ENCODE assay signal across 24 mouse cellular contexts in genomic region chr17:24192848-24193247, GRCm38 (mm10). TPM values are rescaled to one million over a fixed set of nuclear protein-coding genes. Genes with fewer than 3 reads are reported as not detected.
DNase-seq lines count a peak whose midpoint lies in the region; ATAC-seq and TF ChIP-seq lines count a peak whose summit lies in the region.
"Had no signal": no experiment of that assay in that cellular context is flagged by ENCODE, and none has a peak within 500 bp of the region (broad histone marks: within the 10 kb centered on the region; RNA-seq: fewer than 3 reads in every experiment).

No protein-coding gene starts in this region.

- no peak for TF ChIP-seq EP300 in liver, postnatal 0 days (IDR thresholded peaks at IDR 0.05; ENCODE audit: low read depth)

- H3K9ac ChIP-seq in limb, embryonic 13.5 days, result 0 out of 2 replicates have a peak overlapping the region, but pooled peaks have one; percentile 25
- H3K9ac ChIP-seq in liver, postnatal 0 days (replicated peaks), result no peak overlapping the region
- H3K9ac ChIP-seq: forebrain, embryonic 13.5 days; heart, embryonic 12.5 days; hindbrain, embryonic 14.5 days; limb, embryonic 12.5 days; lung, embryonic 15.5 days had no signal

- no peaks in the 10 kb centered on the region for H3K27me3 ChIP-seq in limb, embryonic 13.5 days
- H3K27me3 ChIP-seq in limb, embryonic 10.5 days (ENCODE audit: low read depth, poor library complexity, severe bottlenecking), result no peaks in the 10 kb centered on the region
- no peaks in the 10 kb centered on the region for H3K27me3 ChIP-seq in liver, postnatal 0 days (ENCODE audit: insufficient read depth, low read length)
- H3K27me3 ChIP-seq: embryonic facial prominence, embryonic 13.5 days; forebrain, embryonic 13.5 days; heart, embryonic 12.5 days; limb, embryonic 12.5 days; lung, embryonic 15.5 days; Patski had no signal

- H3K9me3 ChIP-seq in limb, embryonic 13.5 days, result no peaks in the 10 kb centered on the region
- H3K9me3 ChIP-seq in limb, embryonic 10.5 days (replicated peaks), result no peaks in the 10 kb centered on the region
- no peaks in the 10 kb centered on the region for H3K9me3 ChIP-seq in liver, postnatal 0 days (ENCODE audit: low read length)
- H3K9me3 ChIP-seq: embryonic facial prominence, embryonic 13.5 days; forebrain, embryonic 13.5 days; heart, embryonic 12.5 days; limb, embryonic 12.5 days; lung, embryonic 15.5 days; midbrain, embryonic 10.5 days had no signal

- H3K36me3 ChIP-seq in limb, embryonic 13.5 days, result peaks cover 14% of the 10 kb centered on the region
- H3K36me3 ChIP-seq in limb, embryonic 10.5 days, result peaks cover 7% of the 10 kb centered on the region; the same call in 1 of the 2 replicates
- H3K36me3 ChIP-seq in liver, postnatal 0 days (replicated peaks; ENCODE audit: insufficient read depth, low read length), result peaks cover 25% of the 10 kb centered on the region
- H3K36me3 ChIP-seq: lung, embryonic 15.5 days had no signal

- no peak overlapping the region for H3K27ac ChIP-seq in limb, embryonic 13.5 days
- no peak overlapping the region for H3K27ac ChIP-seq in limb, embryonic 10.5 days
- H3K27ac ChIP-seq in liver, postnatal 0 days (ENCODE audit: low read depth), result peak overlapping the region; percentile 53
- H3K27ac ChIP-seq: embryonic facial prominence, embryonic 13.5 days; forebrain, embryonic 13.5 days; hindbrain, embryonic 14.5 days; limb, embryonic 12.5 days; lung, embryonic 15.5 days; midbrain, embryonic 10.5 days had no signal

- TF ChIP-seq CTCF in liver, postnatal 0 days (IDR thresholded peaks at IDR 0.05; ENCODE audit: low read depth), result no peak

- intact Hi-C loops in left cerebral cortex, postnatal 4 days (cut with DNase I), result no loop called here

- ATAC-seq in limb, embryonic 13.5 days (ENCODE audit: low FRiP score, low read depth), result no peak
- ATAC-seq in granulocyte monocyte progenitor cell, adult 5-6 weeks (replicated peaks; ENCODE audit: poor library complexity, severe bottlenecking), result peak; percentile 61
- no peak for ATAC-seq in liver, postnatal 0 days
- ATAC-seq: forebrain, embryonic 13.5 days; midbrain, embryonic 16.5 days; Patski had no signal

- no peak for DNase-seq in limb, embryonic 10.5 days (ENCODE audit: low spot score)
- no peak for DNase-seq in liver, postnatal 0 days
- DNase-seq in left cerebral cortex, postnatal 4 days, result no peak
- no peak for DNase-seq in layer of hippocampus, adult 18-20 months (ENCODE audit: low spot score in 2 of 2)
- no peak for DNase-seq in right cerebral cortex, postnatal 14 days
- DNase-seq: cerebellum, adult 11-12 months; gastrocnemius, postnatal 14 days; heart, adult 18-20 months; heart, postnatal 14 days; kidney, adult 8-10 months; kidney, postnatal 10 days; lung, postnatal 36 days had no signal

- H3K4me1 ChIP-seq in limb, embryonic 13.5 days, result peaks cover 32% of the 10 kb centered on the region
- H3K4me1 ChIP-seq in limb, embryonic 10.5 days, result peaks cover 9% of the 10 kb centered on the region; the same call in 1 of the 2 replicates
- H3K4me1 ChIP-seq in liver, postnatal 0 days (ENCODE audit: insufficient read depth), result peaks cover 49% of the 10 kb centered on the region
- H3K4me1 ChIP-seq: forebrain, embryonic 13.5 days; lung, embryonic 15.5 days had no signal

- 59% methylated on average over 8 of the region's 8 CpGs for WGBS in limb, embryonic 13.5 days
- 87% methylated on average over 8 of the region's 8 CpGs for WGBS in limb, embryonic 10.5 days
- 45% methylated on average over 8 of the region's 8 CpGs for WGBS in liver, postnatal 0 days (ENCODE audit: insufficient replicate concordance)

- no peak overlapping the region for H3K4me2 ChIP-seq in limb, embryonic 13.5 days (replicated peaks)
- H3K4me2 ChIP-seq in liver, postnatal 0 days (ENCODE audit: low read depth, low read length), result no peak overlapping the region
- H3K4me2 ChIP-seq: embryonic facial prominence, embryonic 13.5 days; forebrain, embryonic 13.5 days; heart, embryonic 12.5 days; hindbrain, embryonic 14.5 days; limb, embryonic 12.5 days; lung, embryonic 15.5 days had no signal

- H3K4me3 ChIP-seq in limb, embryonic 13.5 days, result no peak overlapping the region
- no peak overlapping the region for H3K4me3 ChIP-seq in limb, embryonic 10.5 days
- no peak overlapping the region for H3K4me3 ChIP-seq in liver, postnatal 0 days (ENCODE audit: low read depth, low read length)
- H3K4me3 ChIP-seq: embryonic facial prominence, embryonic 13.5 days; forebrain, embryonic 13.5 days; heart, embryonic 12.5 days; layer of hippocampus, adult 2 months; limb, embryonic 12.5 days; lung, embryonic 15.5 days; midbrain, embryonic 10.5 days had no signal

RNA-seq across cellular contexts. Expression of gene Tbc1d24, which starts 12.5 kb away (rescaled TPM):
- polyA plus RNA-seq in limb, embryonic 13.5 days (2015; fragmentation: Nextera tagmentation; extraction: Ambion mirVana), result 9.1 and 10.2 TPM in 2 replicates
- 3.9 and 8.7 TPM in 2 replicates for polyA plus RNA-seq in limb, embryonic 10.5 days (2016; fragmentation: Nextera tagmentation; extraction: Ambion mirVana)
- total RNA-seq in granulocyte monocyte progenitor cell, adult 5-6 weeks (2014; fragmentation: Nextera tagmentation), result 12.4 and 27.9 TPM in 2 replicates
- 4.8 and 6.4 TPM in 2 replicates for total RNA-seq in granulocyte monocyte progenitor cell, adult 5-6 weeks (2017)
- 2.0 and 4.2 TPM in 2 replicates for polyA plus RNA-seq in liver, postnatal 0 days (2015; fragmentation: Nextera tagmentation; extraction: Ambion mirVana)
- total RNA-seq in left cerebral cortex, postnatal 4 days (2021), result 10 to 100 TPM; 82.8 to 91.5 TPM
- 10 to 100 TPM; 54.2 to 57.6 TPM for total RNA-seq in layer of hippocampus, adult 18-20 months (2021)

RNA-seq across cellular contexts. Expression of gene Ntn3, which starts 16.5 kb away (rescaled TPM):
- 14.5 and 14.9 TPM in 2 replicates for polyA plus RNA-seq in limb, embryonic 13.5 days (2015; fragmentation: Nextera tagmentation; extraction: Ambion mirVana)
- 6.7 and 10.7 TPM in 2 replicates for polyA plus RNA-seq in limb, embryonic 10.5 days (2016; fragmentation: Nextera tagmentation; extraction: Ambion mirVana)
- 0.11 TPM in 1 of 2 replicates, not detected in the other for total RNA-seq in granulocyte monocyte progenitor cell, adult 5-6 weeks (2014; fragmentation: Nextera tagmentation)
- total RNA-seq in granulocyte monocyte progenitor cell, adult 5-6 weeks (2017), result 0.04 TPM in 1 of 2 replicates, not detected in the other
- polyA plus RNA-seq in liver, postnatal 0 days (2015; fragmentation: Nextera tagmentation; extraction: Ambion mirVana), result 0.37 and 0.45 TPM in 2 replicates
- 10 to 100 TPM; 15.8 to 16.4 TPM for total RNA-seq in left cerebral cortex, postnatal 4 days (2021)
- total RNA-seq in layer of hippocampus, adult 18-20 months (2021), result 1 to 10 TPM; 7.5 to 9.9 TPM

RNA-seq across cellular contexts. Expression of gene Atp6v0c, which starts 23.3 kb away (rescaled TPM):
- polyA plus RNA-seq in limb, embryonic 13.5 days (2015; fragmentation: Nextera tagmentation; extraction: Ambion mirVana), result 446 and 468 TPM in 2 replicates
- polyA plus RNA-seq in limb, embryonic 10.5 days (2016; fragmentation: Nextera tagmentation; extraction: Ambion mirVana), result 414 and 422 TPM in 2 replicates
- 422 and 477 TPM in 2 replicates for total RNA-seq in granulocyte monocyte progenitor cell, adult 5-6 weeks (2014; fragmentation: Nextera tagmentation)
- total RNA-seq in granulocyte monocyte progenitor cell, adult 5-6 weeks (2017), result 134 and 143 TPM in 2 replicates
- 422 and 445 TPM in 2 replicates for polyA plus RNA-seq in liver, postnatal 0 days (2015; fragmentation: Nextera tagmentation; extraction: Ambion mirVana)
- 100 to 1,000 TPM; 770 to 834 TPM for total RNA-seq in left cerebral cortex, postnatal 4 days (2021)
- 1,000 to 10,000 TPM; 1,141 to 1,201 TPM for total RNA-seq in layer of hippocampus, adult 18-20 months (2021)

RNA-seq across cellular contexts. Expression of gene Tedc2, which starts 27.8 kb away (rescaled TPM):
- polyA plus RNA-seq in limb, embryonic 13.5 days (2015; fragmentation: Nextera tagmentation; extraction: Ambion mirVana), result 15.8 and 16.3 TPM in 2 replicates
- polyA plus RNA-seq in limb, embryonic 10.5 days (2016; fragmentation: Nextera tagmentation; extraction: Ambion mirVana), result 24.1 and 24.5 TPM in 2 replicates
- total RNA-seq in granulocyte monocyte progenitor cell, adult 5-6 weeks (2014; fragmentation: Nextera tagmentation), result 11.3 and 13.8 TPM in 2 replicates
- 17.0 and 19.5 TPM in 2 replicates for total RNA-seq in granulocyte monocyte progenitor cell, adult 5-6 weeks (2017)
- polyA plus RNA-seq in liver, postnatal 0 days (2015; fragmentation: Nextera tagmentation; extraction: Ambion mirVana), result 6.7 and 7.4 TPM in 2 replicates
- 10 to 100 TPM; 12.6 to 13.7 TPM for total RNA-seq in left cerebral cortex, postnatal 4 days (2021)
- 1 to 10 TPM; 7.3 to 8.5 TPM for total RNA-seq in layer of hippocampus, adult 18-20 months (2021)

RNA-seq across cellular contexts. Expression of gene Amdhd2, which starts 29.3 kb away (rescaled TPM):
- 36.9 and 38.1 TPM in 2 replicates for polyA plus RNA-seq in limb, embryonic 13.5 days (2015; fragmentation: Nextera tagmentation; extraction: Ambion mirVana)
- 49.1 and 49.5 TPM in 2 replicates for polyA plus RNA-seq in limb, embryonic 10.5 days (2016; fragmentation: Nextera tagmentation; extraction: Ambion mirVana)
- total RNA-seq in granulocyte monocyte progenitor cell, adult 5-6 weeks (2014; fragmentation: Nextera tagmentation), result 60.4 and 63.2 TPM in 2 replicates
- total RNA-seq in granulocyte monocyte progenitor cell, adult 5-6 weeks (2017), result 54.4 and 66.4 TPM in 2 replicates
- 18.5 and 20.0 TPM in 2 replicates for polyA plus RNA-seq in liver, postnatal 0 days (2015; fragmentation: Nextera tagmentation; extraction: Ambion mirVana)
- total RNA-seq in left cerebral cortex, postnatal 4 days (2021), result 10 to 100 TPM; 30.2 to 32.0 TPM
- 10 to 100 TPM; 31.0 to 31.7 TPM for total RNA-seq in layer of hippocampus, adult 18-20 months (2021)

Comparison
In these comparisons a context has a peak if more than half of its experiments do, and no peak if none do; other contexts are left out.
1. RNA of gene Ntn3, which starts 16.5 kb away (total RNA-seq): 15.8 to 16.4 TPM in left cerebral cortex, postnatal 4 days and 7.5 to 9.9 TPM in layer of hippocampus, adult 18-20 months; 0.04 to 0.11 TPM in granulocyte monocyte progenitor cell, adult 5-6 weeks; every median in the first group is over 4 times any median in the second.